Mouse (Mus musculus): ENCODE measurements around the gene Ghr.

DNA sequence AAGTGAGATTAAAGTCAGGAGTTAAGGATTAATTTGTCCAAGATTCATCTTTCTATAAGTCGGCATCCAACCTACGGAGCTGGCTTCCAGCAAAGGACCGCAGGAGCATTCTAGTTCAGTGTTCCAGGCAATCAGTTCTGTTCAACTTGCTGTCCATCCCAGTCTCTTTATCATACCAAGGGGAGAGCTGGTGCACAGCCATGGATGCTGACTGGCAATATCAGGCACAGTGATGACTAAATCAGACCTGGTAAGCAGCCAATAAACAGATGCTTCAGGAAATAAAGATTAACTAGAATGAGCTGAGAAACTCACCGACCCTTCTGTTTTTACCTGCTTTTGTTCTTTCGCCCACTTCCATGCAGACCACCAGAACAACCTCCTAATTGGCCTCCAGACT, 154.3 kb downstream of the Ghr start:
- TF ChIP-seq CTCF (conservative IDR thresholded peaks at IDR 0.05; ENCODE audit: insufficient read depth, insufficient read length, low read depth, low read length) (no peak), POLR2A (IDR thresholded peaks at IDR 0.05; ENCODE audit: low read depth, low read length) (no peak)
